Mouse (Mus musculus) G1E (cell line): Measurements from ENCODE around the gene Shroom3.

ENCODE experiments used
- CTCF ChIP-seq: IDR thresholded peaks from 2 replicates; pipeline ENCODE4 v1.5.1; 2012; ENCODE audit warnings: low read depth, low read length, inconsistent platforms, mixed read lengths
- POLR2AphosphoS5 ChIP-seq: IDR thresholded peaks from 2 replicates; pipeline ENCODE4 v1.6.1; 2012; ENCODE audit warnings: low read depth, low read length, inconsistent platforms; ENCODE audit not compliant: insufficient replicate concordance

DNA sequence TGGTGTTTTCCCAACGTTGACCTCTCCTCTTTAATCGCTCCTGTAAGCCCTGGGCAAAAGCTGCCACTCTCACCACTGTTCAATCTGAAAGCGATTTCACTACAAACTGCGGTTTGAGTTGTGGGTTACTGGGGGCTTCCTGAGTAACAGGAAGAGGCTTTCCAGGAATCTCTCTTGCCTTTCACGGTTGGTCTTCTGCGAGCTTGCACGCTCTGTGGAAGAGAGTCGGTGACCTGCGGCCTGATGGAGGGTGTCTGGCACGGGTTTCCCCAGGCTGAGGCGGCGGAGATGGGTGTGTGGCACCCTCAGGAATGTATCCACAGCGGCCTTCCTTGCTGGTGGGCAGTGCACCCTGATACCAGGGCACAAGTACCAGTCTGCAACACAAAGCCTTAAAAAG, 281.5 kb downstream of the Shroom3 start:
- TF ChIP-seq CTCF (no peak), POLR2AphosphoS5 (no peak)
